9 mouse cellular contexts compared by ENCODE assay signal in the genomic region with DNA sequence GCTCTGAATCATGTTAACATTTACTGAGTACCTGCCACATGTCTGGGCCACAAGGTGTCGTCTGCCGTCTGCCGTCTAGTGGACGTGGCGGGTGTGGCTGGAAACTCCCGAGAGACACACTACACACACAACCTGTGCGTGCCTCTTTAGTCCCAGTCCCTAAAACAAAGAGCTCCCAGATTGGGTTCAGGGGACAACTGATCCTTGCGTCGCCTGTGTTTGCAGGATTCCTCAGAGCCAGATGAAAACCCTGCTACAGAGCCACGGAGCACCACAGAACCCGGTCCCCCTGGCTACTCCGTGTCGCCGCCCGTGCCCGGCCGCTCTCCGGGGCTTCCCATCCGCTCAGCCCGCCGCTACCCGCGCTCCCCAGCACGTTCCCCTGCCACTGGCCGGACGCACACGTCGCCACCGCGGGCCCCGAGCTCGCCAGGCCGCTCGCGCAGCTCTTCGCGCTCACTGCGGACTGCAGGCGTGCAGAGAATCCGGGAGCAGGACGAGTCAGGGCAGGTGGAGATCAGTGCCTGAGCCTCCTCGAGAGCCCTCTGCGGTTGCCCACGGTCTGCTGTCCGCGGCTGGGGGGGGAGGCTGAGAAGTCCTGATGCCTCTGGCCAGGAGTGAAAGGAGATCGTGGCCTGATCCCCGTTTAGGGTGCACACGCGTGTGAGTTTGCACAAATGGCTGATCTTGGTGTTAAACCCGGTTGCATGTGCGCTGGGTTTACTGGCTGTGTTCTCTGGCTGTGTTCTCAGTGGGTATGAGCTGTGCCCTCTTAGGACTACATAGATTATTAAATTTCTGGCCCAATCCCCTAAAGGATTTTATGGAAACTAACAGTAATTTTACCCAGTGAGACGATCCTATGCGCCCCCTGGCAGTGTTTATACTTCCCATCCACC. TPM values are rescaled to one million over a fixed set of nuclear protein-coding genes. Genes with fewer than 3 reads are reported as not detected.
DNase-seq lines count a peak whose midpoint lies in the region; ATAC-seq lines count a peak whose summit lies in the region.
"Had no signal": no experiment of that assay in that cellular context is flagged by ENCODE, and none has a peak within 500 bp of the region (broad histone marks: within the 10 kb centered on the region; RNA-seq: fewer than 3 reads in every experiment).

No protein-coding gene starts in this region.

- peaks cover 41% of the 10 kb centered on the region for H3K27me3 ChIP-seq in heart, embryonic 14.5 days (ENCODE audit: control insufficient read depth, insufficient read depth, low read length)

- H3K4me1 ChIP-seq in heart, embryonic 14.5 days (ENCODE audit: control insufficient read depth in 2 of 2, insufficient read depth in 2 of 2, low read length in 2 of 2) = peaks cover 0 to 3% of the 10 kb centered on the region in 2 experiments; a peak in 1 of 4 replicates

- WGBS in heart, embryonic 14.5 days = 6% methylated on average over 54 of the region's 54 CpGs

- peak; percentile 56; the same call in 1 of the 2 replicates for ATAC-seq in heart, embryonic 14.5 days (ENCODE audit: insufficient number of reproducible peaks, insufficient read depth, low FRiP score, low read depth)
- ATAC-seq in megakaryocyte-erythroid progenitor cell, adult 5-6 weeks (replicated peaks; ENCODE audit: low FRiP score, low TSS enrichment, poor library complexity, severe bottlenecking) = peak; percentile 52; the same call in 1 of the 2 replicates

- peak overlapping the region; percentile 42 to 44 for H3K4me3 ChIP-seq in heart, embryonic 14.5 days (ENCODE audit: control insufficient read depth in 1 of 2, insufficient read depth in 1 of 2, low read depth in 1 of 2, low read length in 2 of 2)

- no peaks in the 10 kb centered on the region for H3K36me3 ChIP-seq in heart, embryonic 14.5 days (ENCODE audit: control insufficient read depth, insufficient read depth, low read length)

- no peaks in the 10 kb centered on the region for H3K9me3 ChIP-seq in heart, embryonic 14.5 days (ENCODE audit: control insufficient read depth, low read length)

- DNase-seq in left cerebral cortex, postnatal 25 days (ENCODE audit: low spot score in 2 of 2) = peak; percentile 29 to 35
- DNase-seq in left cerebral cortex, adult 9 months (ENCODE audit: low spot score in 2 of 2) = no peak
- peak; percentile 77 for DNase-seq in embryo, embryonic 10 days (ENCODE audit: low spot score)
- DNase-seq in kidney, postnatal 36 days = peak; percentile 24 to 66
- peak; percentile 20 to 24 for DNase-seq in urinary bladder, postnatal 36 days (ENCODE audit: low spot score in 2 of 2)
- no peak for DNase-seq in natural killer cell, adult 2 months (ENCODE audit: low spot score in 2 of 2)

- peak overlapping the region; percentile 72 for H3K9ac ChIP-seq in heart, embryonic 14.5 days (ENCODE audit: low read length)

- no peak overlapping the region for H3K27ac ChIP-seq in heart, embryonic 14.5 days (replicated peaks in 1 of 2; ENCODE audit: control insufficient read depth in 1 of 2, insufficient read depth in 1 of 2, low read depth in 2 of 2, low read length in 2 of 2)

- intact Hi-C loops in left cerebral cortex, postnatal 25 days (cut with DNase I) = no loop called here

- H3K4me2 ChIP-seq in heart, embryonic 14.5 days (ENCODE audit: low read length) = peak overlapping the region; percentile 87

RNA-seq across cellular contexts. Expression of a gene that starts 17.2 kb away (rescaled TPM):
- total RNA-seq in left cerebral cortex, postnatal 25 days (2021) = 1 to 10 TPM; 6.7 to 7.3 TPM
- 10.4 and 11.3 TPM in 2 replicates for polyA plus RNA-seq in heart, embryonic 14.5 days (2014; fragmentation: Nextera tagmentation; extraction: Ambion mirVana)
- 0.33 TPM in 1 of 2 replicates, not detected in the other for total RNA-seq in megakaryocyte-erythroid progenitor cell, adult 5-6 weeks (2014; fragmentation: Nextera tagmentation)
- 0.61 TPM in 1 of 2 replicates, not detected in the other for total RNA-seq in megakaryocyte-erythroid progenitor cell, adult 5-6 weeks (2017)
- total RNA-seq: neutrophil, adult 5-6 weeks had no signal

RNA-seq across cellular contexts. Expression of a gene that starts 17.4 kb away (rescaled TPM):
- 10 to 100 TPM; 56.9 to 63.7 TPM for total RNA-seq in left cerebral cortex, postnatal 25 days (2021)
- polyA plus RNA-seq in heart, embryonic 14.5 days (2014; fragmentation: Nextera tagmentation; extraction: Ambion mirVana) = not detected in 2 replicates
- total RNA-seq in megakaryocyte-erythroid progenitor cell, adult 5-6 weeks (2014; fragmentation: Nextera tagmentation) = 0.70 TPM in 1 of 2 replicates, not detected in the other
- not detected in 2 replicates for total RNA-seq in megakaryocyte-erythroid progenitor cell, adult 5-6 weeks (2017)
- total RNA-seq: neutrophil, adult 5-6 weeks had no signal

RNA-seq across cellular contexts. Expression of a gene that starts 36.3 kb away (rescaled TPM):
- total RNA-seq in left cerebral cortex, postnatal 25 days (2021) = 1 to 10 TPM; 1.5 to 2.2 TPM
- 3.3 and 4.4 TPM in 2 replicates for polyA plus RNA-seq in heart, embryonic 14.5 days (2014; fragmentation: Nextera tagmentation; extraction: Ambion mirVana)
- total RNA-seq in megakaryocyte-erythroid progenitor cell, adult 5-6 weeks (2014; fragmentation: Nextera tagmentation) = 22.3 and 24.5 TPM in 2 replicates
- 12.8 and 23.2 TPM in 2 replicates for total RNA-seq in megakaryocyte-erythroid progenitor cell, adult 5-6 weeks (2017)

RNA-seq across cellular contexts. Expression of a gene that starts 48.5 kb away (rescaled TPM):
- 10 to 100 TPM; 33.4 to 33.6 TPM for total RNA-seq in left cerebral cortex, postnatal 25 days (2021)
- 0.15 and 0.16 TPM in 2 replicates for polyA plus RNA-seq in heart, embryonic 14.5 days (2014; fragmentation: Nextera tagmentation; extraction: Ambion mirVana)
- total RNA-seq in megakaryocyte-erythroid progenitor cell, adult 5-6 weeks (2014; fragmentation: Nextera tagmentation) = 3.6 and 4.1 TPM in 2 replicates
- total RNA-seq in megakaryocyte-erythroid progenitor cell, adult 5-6 weeks (2017) = 1.1 and 1.3 TPM in 2 replicates
- total RNA-seq: neutrophil, adult 5-6 weeks had no signal

Comparison
In these comparisons a context has a peak if more than half of its experiments do, and no peak if none do; other contexts are left out.
1. DNase-seq: peak in left cerebral cortex, postnatal 25 days (2 of 2), embryo, embryonic 10 days (single experiment), kidney, postnatal 36 days (2 of 2) and urinary bladder, postnatal 36 days (2 of 2); none in left cerebral cortex, adult 9 months (0 of 2) and natural killer cell, adult 2 months (0 of 2).
2. RNA of a gene that starts 17.2 kb away (total RNA-seq): 6.7 to 7.3 TPM in left cerebral cortex, postnatal 25 days; 0.33 to 0.61 TPM in megakaryocyte-erythroid progenitor cell, adult 5-6 weeks; every median in the first group is over 4 times any median in the second.
3. RNA of a gene that starts 17.4 kb away (total RNA-seq): 56.9 to 63.7 TPM in left cerebral cortex, postnatal 25 days; 0.70 TPM in megakaryocyte-erythroid progenitor cell, adult 5-6 weeks; every median in the first group is over 10 times any median in the second.
4. RNA of a gene that starts 36.3 kb away (total RNA-seq): 12.8 to 24.5 TPM in megakaryocyte-erythroid progenitor cell, adult 5-6 weeks; 1.5 to 2.2 TPM in left cerebral cortex, postnatal 25 days; every median in the first group is over 4 times any median in the second.